Mouse (Mus musculus) forebrain, embryonic 10.5 days (tissue): ENCODE results near the gene Lipc. TPM values are rescaled to one million over a fixed set of nuclear protein-coding genes. Genes with fewer than 3 reads are reported as not detected.

ENCODE experiments used
- DNase-seq: peaks from one replicate; pipeline ENCODE4 v3.0.0-alpha.2; 2017; ENCODE audit warnings: low spot score; ENCODE audit errors: extremely low spot score
- H3K27ac ChIP-seq: fragments of 300-500 bp; sonication (generic); 2 replicates; pipeline ENCODE4 v1.5.1; 2016; ENCODE audit warnings: mild to moderate bottlenecking
- H3K27me3 ChIP-seq: fragments of 300-500 bp; sonication (generic); 2 replicates; pipeline ENCODE4 v1.6.1; 2016; ENCODE audit warnings: mild to moderate bottlenecking; ENCODE audit not compliant: poor library complexity, severe bottlenecking
- H3K36me3 ChIP-seq: fragments of 300-500 bp; sonication (generic); replicated peaks from 2 replicates; pipeline ENCODE4 v1.6.1; 2016; ENCODE audit warnings: mild to moderate bottlenecking, moderate library complexity
- H3K4me1 ChIP-seq: fragments of 300-500 bp; sonication (generic); 2 replicates; pipeline ENCODE4 v1.6.1; 2016
- H3K4me3 ChIP-seq: fragments of 300-500 bp; sonication (generic); 2 replicates; pipeline ENCODE4 v1.5.1; 2016; ENCODE audit warnings: mild to moderate bottlenecking, moderate library complexity
- H3K9me3 ChIP-seq: fragments of 300-500 bp; sonication (generic); 2 replicates; pipeline ENCODE4 v1.6.1; 2016; ENCODE audit warnings: mild to moderate bottlenecking, moderate library complexity
- WGBS: fragments of 180-500 bp; shearing (Covaris S2); methylation state at CpG from one replicate; pipeline ENCODE4 v1.1.7; 2016; 5-methylcytosine and 5-hydroxymethylcytosine counted together
- polyA plus RNA-seq: library from polyadenylated mRNA; unstranded; fragments of >200 nt; fragmentation: Nextera tagmentation; extraction: Ambion mirVana; gene quantifications from 2 replicates; pipeline ENCODE4 v1.2.1, GENCODE M21; 2016

The Lipc gene
- polyA plus RNA-seq, 1 experiment from 2014 or later, result not detected

- WGBS, result 88% methylated on average over 5 of the region's 5 CpGs
- no peak overlapping the region for H3K4me3 ChIP-seq
- DNase-seq, result no peak
Measured at GRCm38 (mm10) chr9:70947312-70947711, 4.7 kb downstream of the Lipc start.

DNA sequence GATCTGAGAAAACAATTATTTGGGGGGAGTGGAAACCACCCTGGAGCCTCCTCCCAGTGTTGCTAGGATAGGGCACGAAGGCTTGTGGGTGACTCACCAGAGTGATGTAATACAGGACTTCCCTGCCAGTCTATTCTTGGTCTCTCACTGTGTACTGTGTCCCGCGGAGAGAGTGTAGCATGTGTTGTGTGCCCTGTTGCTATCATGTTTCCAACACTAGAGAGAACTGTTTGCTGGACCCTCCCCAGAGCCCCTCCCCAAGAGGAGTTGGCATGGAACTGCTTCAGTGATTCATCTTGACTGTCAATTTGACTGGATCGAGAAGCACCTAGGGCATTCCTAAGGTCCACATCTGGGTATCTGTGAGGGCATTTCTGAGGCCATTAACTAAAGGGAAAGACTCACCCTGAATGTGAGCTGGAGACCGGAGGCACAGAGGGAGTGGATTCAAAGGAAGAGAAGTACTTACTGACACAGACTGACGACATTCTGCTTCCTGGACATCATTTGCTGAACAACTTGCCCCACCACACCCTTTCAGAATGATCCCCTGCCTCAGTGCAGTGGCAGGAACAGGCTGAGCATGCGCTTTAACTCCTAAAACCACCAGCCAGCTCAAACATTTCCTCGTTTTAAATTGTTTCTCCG is 9.2 kb downstream of the Lipc start:
- Histone ChIP-seq H3K4me1 (peaks cover 12% of the 10 kb centered on the region), H3K36me3 (no peaks in the 10 kb centered on the region), H3K27me3 (no peaks in the 10 kb centered on the region), H3K27ac (no peak overlapping the region), H3K9me3 (no peaks in the 10 kb centered on the region), H3K4me3 (no peak overlapping the region)
- 85% methylated on average over 9 of the region's 9 CpGs for WGBS
- DNase-seq, result no peak

More at GRCm38 (mm10) chr9:70947312-70947711, 4.7 kb downstream of the Lipc start:
- H3K36me3 ChIP-seq, result no peaks in the 10 kb centered on the region
- H3K4me1 ChIP-seq, result no peaks in the 10 kb centered on the region
- no peaks in the 10 kb centered on the region for H3K27me3 ChIP-seq
- H3K27ac ChIP-seq, result no peak overlapping the region
- H3K9me3 ChIP-seq, result no peaks in the 10 kb centered on the region

DNA sequence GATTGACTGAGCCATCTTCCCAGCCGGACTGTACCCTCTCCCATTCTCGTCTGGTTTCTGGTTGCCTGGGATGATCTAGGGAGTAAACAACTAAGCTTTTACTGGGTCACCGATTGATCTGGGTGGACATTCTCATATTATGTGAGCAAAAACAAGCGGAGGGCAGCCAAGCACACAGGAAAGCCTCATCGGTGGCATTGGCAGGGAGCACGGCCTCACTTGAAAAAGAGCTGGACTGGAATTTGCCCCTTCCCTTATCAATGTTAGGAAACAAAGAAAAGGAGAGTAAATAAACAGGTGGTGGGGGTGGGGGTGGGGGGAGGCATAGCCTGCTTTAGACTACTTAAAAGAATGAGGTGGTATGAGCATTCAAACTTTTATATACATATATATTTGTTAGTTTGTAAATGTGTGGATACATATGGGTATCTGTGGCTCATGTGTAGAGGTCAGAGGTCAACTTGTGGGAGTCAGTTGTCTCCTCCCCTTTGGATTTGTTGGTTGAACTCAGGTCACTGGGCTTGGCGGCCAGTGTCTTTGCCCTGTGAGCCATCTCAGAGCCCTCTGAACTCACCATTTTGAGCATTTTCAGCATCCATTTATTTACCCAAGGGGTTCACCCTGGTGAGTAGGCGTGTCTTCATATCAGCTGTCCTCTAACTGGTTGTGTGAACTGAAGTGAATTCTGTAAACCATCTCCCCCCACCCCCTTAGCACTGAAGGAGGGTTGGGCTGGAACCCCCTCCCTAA is 12.1 kb downstream of the Lipc start:
- Histone ChIP-seq H3K9me3 (no peaks in the 10 kb centered on the region), H3K4me1 (peaks cover 12% of the 10 kb centered on the region), H3K27me3 (no peaks in the 10 kb centered on the region), H3K36me3 (no peaks in the 10 kb centered on the region), H3K27ac (no peak overlapping the region), H3K4me3 (no peak overlapping the region)
- 81% methylated on average over 8 of the region's 8 CpGs for WGBS
- DNase-seq, result no peak

- Histone ChIP-seq H3K36me3 (no peaks in the 10 kb centered on the region), H3K4me1 (peaks cover 12% of the 10 kb centered on the region), H3K9me3 (no peaks in the 10 kb centered on the region), H3K27ac (no peak overlapping the region), H3K27me3 (no peaks in the 10 kb centered on the region), H3K4me3 (no peak overlapping the region)
- no peak for DNase-seq
- 72% methylated on average over 2 of the region's 2 CpGs for WGBS
Measured at GRCm38 (mm10) chr9:70938850-70939249, 13.2 kb downstream of the Lipc start.

GRCm38 (mm10) chr9:70938134-70938533 is 13.9 kb downstream of the Lipc start:
- Histone ChIP-seq H3K4me1 (peaks cover 12% of the 10 kb centered on the region), H3K36me3 (no peaks in the 10 kb centered on the region), H3K4me3 (no peak overlapping the region), H3K9me3 (no peaks in the 10 kb centered on the region), H3K27me3 (no peaks in the 10 kb centered on the region), H3K27ac (no peak overlapping the region)
- DNase-seq, result no peak
- 92% methylated on average over 6 of the region's 6 CpGs for WGBS

GRCm38 (mm10) chr9:70934587-70935295 is 17.3 kb downstream of the Lipc start:
- no peaks in the 10 kb centered on the region for H3K27me3 ChIP-seq
- no peaks in the 10 kb centered on the region for H3K36me3 ChIP-seq
- no peak for DNase-seq
- H3K4me3 ChIP-seq, result no peak overlapping the region
- no peak overlapping the region for H3K27ac ChIP-seq
- no peaks in the 10 kb centered on the region for H3K4me1 ChIP-seq
- no peaks in the 10 kb centered on the region for H3K9me3 ChIP-seq
- 74% methylated on average over 8 of the region's 8 CpGs for WGBS

DNA sequence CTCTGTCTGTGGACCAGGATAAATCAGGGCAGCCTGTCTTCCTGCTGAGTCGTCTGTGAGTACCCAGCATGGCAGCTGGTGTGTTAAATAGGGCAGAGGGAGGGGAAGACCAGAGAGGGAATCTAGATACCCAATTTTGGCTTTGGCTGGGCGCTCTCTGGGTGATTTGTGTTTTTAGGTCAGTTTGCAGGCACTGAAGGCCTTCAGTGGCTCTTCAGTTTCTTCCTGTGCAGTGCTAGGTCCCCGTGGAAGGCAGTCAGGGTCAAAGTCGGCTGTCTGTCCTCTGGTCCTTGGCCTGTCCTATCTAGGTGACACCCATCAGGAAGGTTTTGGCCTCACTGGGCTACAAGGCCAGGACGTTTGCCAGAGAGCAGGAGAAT is 21.4 kb downstream of the Lipc start:
- H3K4me1 ChIP-seq, result no peaks in the 10 kb centered on the region
- no peak overlapping the region for H3K4me3 ChIP-seq
- H3K9me3 ChIP-seq, result no peaks in the 10 kb centered on the region
- no peaks in the 10 kb centered on the region for H3K27me3 ChIP-seq
- WGBS, result 75% methylated on average over 5 of the region's 5 CpGs
- H3K27ac ChIP-seq, result no peak overlapping the region
- H3K36me3 ChIP-seq, result no peaks in the 10 kb centered on the region
- no peak for DNase-seq

DNA sequence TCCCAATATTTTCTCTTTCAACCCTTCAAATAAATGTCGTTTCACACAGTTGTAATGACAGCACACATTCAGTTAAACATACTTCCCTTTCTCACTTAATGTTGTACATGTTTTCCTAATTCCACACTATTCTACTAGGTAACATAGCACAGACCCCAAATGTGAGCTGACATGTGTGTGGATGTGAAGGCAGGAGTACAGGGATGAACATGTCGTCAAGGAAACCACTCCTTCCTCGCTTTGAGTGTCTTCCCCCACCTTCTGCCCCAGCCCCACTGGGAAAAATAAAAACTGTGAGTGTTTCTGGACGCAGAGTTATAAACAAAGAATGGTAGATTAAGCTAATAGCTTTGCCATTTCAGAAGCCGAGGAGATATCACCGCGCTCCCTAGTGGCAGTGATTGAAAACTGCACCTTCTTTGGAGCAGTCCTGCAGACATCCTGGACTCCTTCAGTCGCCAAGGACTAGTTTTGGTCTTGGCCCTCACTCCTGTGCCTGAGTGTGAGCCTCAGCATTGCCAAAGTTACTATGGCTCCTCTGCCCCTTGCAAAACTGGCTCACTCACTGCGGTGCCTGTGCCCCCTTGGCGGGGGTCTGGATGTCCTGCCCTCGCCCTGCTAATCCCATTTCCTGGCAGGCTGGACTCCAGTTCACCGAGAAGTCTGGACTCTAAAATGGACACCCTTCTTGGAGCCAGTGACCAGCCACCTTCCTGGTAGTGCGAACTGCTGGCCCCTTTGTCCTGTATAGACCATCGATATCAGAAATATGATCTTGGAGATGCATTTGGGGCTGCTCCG is 22.0 kb downstream of the Lipc start:
- DNase-seq, result peak; percentile 26
- Histone ChIP-seq H3K4me1 (no peaks in the 10 kb centered on the region), H3K27ac (no peak overlapping the region), H3K9me3 (no peaks in the 10 kb centered on the region), H3K36me3 (no peaks in the 10 kb centered on the region), H3K4me3 (no peak overlapping the region), H3K27me3 (no peaks in the 10 kb centered on the region)
- WGBS, result 56% methylated on average over 15 of the region's 15 CpGs

- no peaks in the 10 kb centered on the region for H3K27me3 ChIP-seq
- DNase-seq, result no peak
- H3K27ac ChIP-seq, result no peak overlapping the region
- H3K36me3 ChIP-seq, result no peaks in the 10 kb centered on the region
- WGBS, result 88% methylated on average over 1 of the region's 1 CpGs
- no peak overlapping the region for H3K4me3 ChIP-seq
- no peaks in the 10 kb centered on the region for H3K4me1 ChIP-seq
- H3K9me3 ChIP-seq, result no peaks in the 10 kb centered on the region
Measured at GRCm38 (mm10) chr9:70928472-70928871, 23.6 kb downstream of the Lipc start.

DNA sequence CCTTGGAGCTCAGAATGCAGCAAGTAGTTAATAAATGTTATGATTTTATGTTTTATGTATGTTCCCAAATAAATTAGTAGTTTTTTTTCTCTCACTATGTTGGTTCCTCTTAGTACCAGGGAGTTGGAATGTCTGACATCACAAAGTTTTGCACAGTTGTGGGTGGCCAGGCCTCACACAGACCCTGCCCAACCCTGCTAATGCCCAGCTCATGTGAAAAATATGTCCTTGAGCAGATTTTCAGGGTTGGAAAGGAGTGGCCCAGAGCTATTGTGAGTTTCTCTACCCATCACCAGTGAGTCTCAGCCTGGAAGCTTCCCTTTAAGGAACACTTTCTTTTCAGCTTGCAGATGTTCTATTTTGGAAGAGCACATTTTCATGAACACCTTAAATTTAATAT is 24.3 kb downstream of the Lipc start:
- Histone ChIP-seq H3K36me3 (no peaks in the 10 kb centered on the region), H3K4me1 (no peaks in the 10 kb centered on the region), H3K27ac (peak overlapping the region; percentile 20; the same call in 1 of the 2 replicates), H3K4me3 (no peak overlapping the region), H3K27me3 (no peaks in the 10 kb centered on the region), H3K9me3 (no peaks in the 10 kb centered on the region)
- DNase-seq, result no peak

DNA sequence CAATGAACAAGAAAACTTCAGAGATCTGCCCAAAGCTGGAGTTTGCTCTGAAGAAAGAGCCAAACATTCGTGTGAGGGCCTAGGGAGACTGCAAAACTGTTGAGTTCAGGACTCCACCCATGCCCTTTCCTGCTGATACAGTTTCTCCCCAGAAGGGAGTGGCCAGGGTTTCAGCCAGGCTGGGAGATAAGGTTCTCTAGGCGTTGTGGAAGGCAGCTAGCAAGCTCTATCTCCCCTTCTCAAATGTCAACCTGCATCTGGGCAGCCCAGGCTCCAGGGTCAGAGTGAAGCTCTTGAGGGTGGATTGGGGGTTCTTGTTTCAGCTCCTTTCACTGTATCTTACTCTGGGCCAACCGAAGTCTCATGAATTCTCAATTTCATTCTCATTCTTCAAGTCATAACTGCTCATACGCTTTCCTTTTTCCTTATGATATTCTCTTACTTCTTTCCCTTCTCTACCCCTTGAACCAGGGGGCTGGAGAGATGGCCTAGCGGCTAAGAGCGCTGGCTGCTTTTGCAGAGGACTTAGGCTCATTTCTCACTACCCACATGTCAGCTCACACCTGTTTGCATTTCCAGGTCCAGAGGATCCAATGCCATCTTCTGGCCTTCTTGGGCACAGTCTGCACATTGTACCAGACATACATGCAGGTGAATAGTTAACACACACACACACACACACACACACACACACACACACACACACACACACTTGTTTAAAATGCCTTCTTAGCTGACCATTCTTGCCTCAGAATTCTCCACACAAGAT is 25.0 kb downstream of the Lipc start:
- Histone ChIP-seq H3K27ac (peak overlapping the region; percentile 35; the same call in 1 of the 2 replicates), H3K27me3 (no peaks in the 10 kb centered on the region)

DNA sequence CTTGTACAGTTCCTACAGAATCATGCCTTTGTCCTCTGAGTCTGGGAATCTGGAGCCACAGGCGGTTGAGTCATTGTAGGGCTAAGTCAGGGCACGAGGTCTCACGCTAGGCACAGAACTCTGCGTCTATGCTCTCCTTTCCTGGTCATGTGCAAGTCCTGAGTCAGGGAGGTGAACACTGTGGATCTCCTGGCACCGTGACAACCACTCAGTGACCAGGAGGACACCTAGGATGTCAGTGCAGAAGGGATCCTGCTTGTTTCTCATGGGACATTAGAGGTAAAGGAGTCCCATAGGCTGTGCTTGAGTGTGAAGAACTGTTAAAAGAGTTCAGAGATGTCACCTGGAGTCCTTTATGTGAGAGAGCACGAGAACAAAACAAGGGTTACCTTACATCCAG is 26.8 kb downstream of the Lipc start:
- no peaks in the 10 kb centered on the region for H3K9me3 ChIP-seq
- H3K4me1 ChIP-seq, result 0 out of 2 replicates have a peak, but pooled peaks cover 6% of the 10 kb centered on the region
- WGBS, result 90% methylated on average over 6 of the region's 6 CpGs
- H3K27me3 ChIP-seq, result no peaks in the 10 kb centered on the region
- H3K27ac ChIP-seq, result no peak overlapping the region
- DNase-seq, result no peak
- no peaks in the 10 kb centered on the region for H3K36me3 ChIP-seq
- no peak overlapping the region for H3K4me3 ChIP-seq

More for the DNA sequence above, 25.0 kb downstream of the Lipc start:
- DNase-seq, result no peak
- Histone ChIP-seq H3K36me3 (no peaks in the 10 kb centered on the region), H3K4me1 (0 out of 2 replicates have a peak, but pooled peaks cover 5% of the 10 kb centered on the region), H3K9me3 (no peaks in the 10 kb centered on the region), H3K4me3 (no peak overlapping the region)
- WGBS, result 78% methylated on average over 6 of the region's 6 CpGs
